ENCODE assay signal across 1 mouse cellular context in genomic region chr7:111834356-111834755, GRCm38 (mm10). TPM values are rescaled to one million over a fixed set of nuclear protein-coding genes. Genes with fewer than 3 reads are reported as not detected.
"Had no signal": no experiment of that assay in that cellular context is flagged by ENCODE, and none has a peak within 500 bp of the region (broad histone marks: within the 10 kb centered on the region; RNA-seq: fewer than 3 reads in every experiment).

No protein-coding gene starts in this region.

RNA-seq across cellular contexts. Expression of gene Galnt18, which starts 54.6 kb away (rescaled TPM):
- polyA plus RNA-seq: macrophage had no signal
